Mouse (Mus musculus): ENCODE results near the gene Rhoc. TPM values are rescaled to one million over a fixed set of nuclear protein-coding genes. Genes with fewer than 3 reads are reported as not detected.

Rhoc gene
- polyA plus RNA-seq, 1 experiment: 0.25 TPM

- no peak for TF ChIP-seq GATA1 (IDR thresholded peaks at IDR 0.05; ENCODE audit: low read length)
These were observed 8.4 kb downstream of the Rhoc start for GRCm38 (mm10) chr3:104796430-104797082.

GRCm38 (mm10) chr3:104800681-104801080 is 12.5 kb downstream of the Rhoc start:
- TF ChIP-seq GATA1 (IDR thresholded peaks at IDR 0.05; ENCODE audit: low read length): no peak

- no peak for TF ChIP-seq GATA1 (IDR thresholded peaks at IDR 0.05; ENCODE audit: low read length)
These were observed 13.3 kb downstream of the Rhoc start for GRCm38 (mm10) chr3:104801481-104801880.

- no peak for TF ChIP-seq GATA1 (IDR thresholded peaks at IDR 0.05; ENCODE audit: low read length)
These were observed 16.1 kb downstream of the Rhoc start for GRCm38 (mm10) chr3:104804312-104804711.

GRCm38 (mm10) chr3:104805539-104805938 is 17.4 kb downstream of the Rhoc start:
- no peak for TF ChIP-seq GATA1 (IDR thresholded peaks at IDR 0.05; ENCODE audit: low read length)

- TF ChIP-seq GATA1 (IDR thresholded peaks at IDR 0.05; ENCODE audit: low read length): no peak
These were observed 23.6 kb downstream of the Rhoc start for GRCm38 (mm10) chr3:104811752-104812151.

GRCm38 (mm10) chr3:104812254-104812653 is 24.1 kb downstream of the Rhoc start:
- TF ChIP-seq GATA1 (IDR thresholded peaks at IDR 0.05; ENCODE audit: low read length): no peak

- TF ChIP-seq GATA1 (IDR thresholded peaks at IDR 0.05; ENCODE audit: low read length): no peak
These were observed 26.6 kb downstream of the Rhoc start for GRCm38 (mm10) chr3:104814746-104815145.

- no peak for TF ChIP-seq GATA1 (IDR thresholded peaks at IDR 0.05; ENCODE audit: low read length)
These were observed 27.2 kb downstream of the Rhoc start for GRCm38 (mm10) chr3:104815346-104815745.

GRCm38 (mm10) chr3:104816130-104816529 is 28.0 kb downstream of the Rhoc start:
- TF ChIP-seq GATA1 (IDR thresholded peaks at IDR 0.05; ENCODE audit: low read length): no peak

GRCm38 (mm10) chr3:104817481-104817990 is 29.4 kb downstream of the Rhoc start:
- no peak for TF ChIP-seq GATA1 (IDR thresholded peaks at IDR 0.05; ENCODE audit: low read length)

GRCm38 (mm10) chr3:104817991-104818748 is 30.0 kb downstream of the Rhoc start, which contains the start of gene Mov10:
Gene Mov10, minus strand, starts transcription at chr3:104818563.
- TF ChIP-seq GATA1 (IDR thresholded peaks at IDR 0.05; ENCODE audit: low read length): no peak

- TF ChIP-seq GATA1 (IDR thresholded peaks at IDR 0.05; ENCODE audit: low read length): no peak
These were observed 30.6 kb downstream of the Rhoc start for GRCm38 (mm10) chr3:104818749-104819134.

GRCm38 (mm10) chr3:104820426-104820825 is 32.3 kb downstream of the Rhoc start:
- TF ChIP-seq GATA1 (IDR thresholded peaks at IDR 0.05; ENCODE audit: low read length): no peak

- TF ChIP-seq GATA1 (IDR thresholded peaks at IDR 0.05; ENCODE audit: low read length): no peak
These were observed 34.2 kb downstream of the Rhoc start for GRCm38 (mm10) chr3:104822413-104822812.

GRCm38 (mm10) chr3:104835797-104836196 is 47.6 kb downstream of the Rhoc start:
- no peak for TF ChIP-seq GATA1 (IDR thresholded peaks at IDR 0.05; ENCODE audit: low read length)

GRCm38 (mm10) chr3:104841049-104841448 is 52.9 kb downstream of the Rhoc start:
- no peak for TF ChIP-seq GATA1 (IDR thresholded peaks at IDR 0.05; ENCODE audit: low read length)

Other genes starting within 250 kb of the Rhoc start
- 70.1 and 98.8 TPM in 2 replicates for gene Slc16a1, start 149.7 kb upstream of the Rhoc start, polyA plus RNA-seq (2012)
- gene Ppm1j, start 7.3 kb upstream of the Rhoc start, polyA plus RNA-seq (2012): not detected in 2 replicates
- not detected in 2 replicates for gene Fam19a3, start 6.5 kb upstream of the Rhoc start, polyA plus RNA-seq (2012)
- 42.9 and 49.6 TPM in 2 replicates for gene Mov10, start 30.2 kb downstream of the Rhoc start, polyA plus RNA-seq (2012)
- 4.8 and 5.1 TPM in 2 replicates for gene St7l, start 75.6 kb downstream of the Rhoc start, polyA plus RNA-seq (2012)
- gene Capza1, start 76.1 kb downstream of the Rhoc start, polyA plus RNA-seq (2012): 9.2 and 11.8 TPM in 2 replicates
- not detected in 2 replicates for gene Wnt2b, start 173.5 kb downstream of the Rhoc start, polyA plus RNA-seq (2012)

All from G1E-ER4 (cell line).